ENCODE assay signal across 8 mouse cellular contexts in genomic region chr2:120403653-120403985, GRCm38 (mm10). TPM values are rescaled to one million over a fixed set of nuclear protein-coding genes. Genes with fewer than 3 reads are reported as not detected.
A peak's percentile ranks its signal among the peaks of the same experiment; 100 is the strongest.
DNase-seq lines count a peak whose midpoint lies in the region; ATAC-seq and TF ChIP-seq lines count a peak whose summit lies in the region.

Gene Ganc, plus strand, starts transcription at chr2:120403896.

- TF ChIP-seq POLR2A in lung, adult 2 months (IDR thresholded peaks at IDR 0.05; ENCODE audit: borderline replicate concordance, extremely low read depth, low read depth, low read length), result no peak

- TF ChIP-seq CTCF in lung, adult 2 months (IDR thresholded peaks at IDR 0.05; ENCODE audit: insufficient read depth, low read length), result no peak

- ATAC-seq in intestine, embryonic 15.5 days, result peak; percentile 67
- peak; percentile 85 for ATAC-seq in midbrain, embryonic 11.5 days (ENCODE audit: low FRiP score)

- H3K9ac ChIP-seq in intestine, embryonic 15.5 days, result peak within 1 kb of the TSS; percentile 75
- H3K9ac ChIP-seq in midbrain, embryonic 11.5 days (ENCODE audit: low read length), result peak within 1 kb of the TSS; percentile 84

- peak within 1 kb of the TSS; percentile 97 for H3K4me3 ChIP-seq in lung, adult 2 months (replicated peaks; ENCODE audit: extremely low read depth, low read depth, low read length)
- H3K4me3 ChIP-seq in intestine, embryonic 15.5 days (replicated peaks), result peak within 1 kb of the TSS; percentile 70
- peak within 1 kb of the TSS; percentile 82 for H3K4me3 ChIP-seq in midbrain, embryonic 11.5 days (ENCODE audit: low read depth, low read length)

- under 1% methylated on average over 17 of the region's 17 CpGs for WGBS in lung, adult 2 months
- under 1% methylated on average over 17 of the region's 17 CpGs for WGBS in intestine, embryonic 15.5 days
- under 1% methylated on average over 17 of the region's 17 CpGs for WGBS in midbrain, embryonic 11.5 days

- peak within 1 kb of the TSS; percentile 98 for H3K27ac ChIP-seq in intestine, embryonic 15.5 days
- H3K27ac ChIP-seq in midbrain, embryonic 11.5 days (ENCODE audit: low read depth, low read length), result peak within 1 kb of the TSS; percentile 76

- no peak for DNase-seq in lung, adult 2 months
- DNase-seq in lung, adult 18-20 months, result no peak
- DNase-seq in adrenal gland, postnatal 36 days, result peak in 1 of 2 experiments; percentile 78
- no peak for DNase-seq in gastrocnemius, postnatal 14 days
- DNase-seq in midbrain, embryonic 11.5 days (ENCODE audit: low spot score, missing footprints), result no peak
- no peak for DNase-seq in embryo, embryonic 9.5 days (ENCODE audit: extremely low spot score)
- no peak for DNase-seq in natural killer cell, adult 2 months (ENCODE audit: low spot score in 2 of 2)

- H3K36me3 ChIP-seq in intestine, embryonic 15.5 days, result no peaks in the 10 kb centered on the region
- no peaks in the 10 kb centered on the region for H3K36me3 ChIP-seq in midbrain, embryonic 11.5 days (ENCODE audit: control insufficient read depth, insufficient read depth, low read length)

- H3K4me1 ChIP-seq in lung, adult 2 months (ENCODE audit: control insufficient read depth, insufficient read depth, low read length), result peaks cover 7% of the 10 kb centered on the region
- peaks cover 3% of the 10 kb centered on the region for H3K4me1 ChIP-seq in intestine, embryonic 15.5 days (replicated peaks)
- peaks cover 12% of the 10 kb centered on the region for H3K4me1 ChIP-seq in midbrain, embryonic 11.5 days (ENCODE audit: control insufficient read depth, insufficient read depth, low read length)

- intact Hi-C loops in gastrocnemius, postnatal 14 days (cut with DNase I; ENCODE audit: low total_unique reads), result no loop called here

- H3K27me3 ChIP-seq in intestine, embryonic 15.5 days (replicated peaks), result no peaks in the 10 kb centered on the region
- no peaks in the 10 kb centered on the region for H3K27me3 ChIP-seq in midbrain, embryonic 11.5 days (ENCODE audit: control insufficient read depth, insufficient read depth, low read length)

- no peaks in the 10 kb centered on the region for H3K9me3 ChIP-seq in intestine, embryonic 15.5 days
- H3K9me3 ChIP-seq in midbrain, embryonic 11.5 days (ENCODE audit: control insufficient read depth, low read length), result no peaks in the 10 kb centered on the region

- H3K4me2 ChIP-seq in intestine, embryonic 15.5 days (replicated peaks), result peak within 1 kb of the TSS; percentile 80
- H3K4me2 ChIP-seq in midbrain, embryonic 11.5 days, result peak within 1 kb of the TSS; percentile 66

RNA-seq across cellular contexts. Expression of gene Ganc, which starts in this region (rescaled TPM):
- polyA plus RNA-seq in lung, adult 2 months (2012; rRNA removed), result 10.5 and 16.7 TPM in 2 replicates
- 10 to 100 TPM; 25.9 to 37.3 TPM for total RNA-seq in adrenal gland, postnatal 36 days (2021)
- 10 to 100 TPM; 31.8 to 37.0 TPM for total RNA-seq in gastrocnemius, postnatal 14 days (2021)
- polyA plus RNA-seq in intestine, embryonic 15.5 days (2015; fragmentation: Nextera tagmentation; extraction: Ambion mirVana), result 7.3 and 8.5 TPM in 2 replicates
- polyA plus RNA-seq in midbrain, embryonic 11.5 days (2014; fragmentation: Nextera tagmentation; extraction: Ambion mirVana), result 7.2 and 10.0 TPM in 2 replicates
